Mouse (Mus musculus): ENCODE measurements at regions not wholly inside any gene's neighbourhood (a gene's known extent, or its start where the extent isn't known, plus 50 kb on each side); places are given as distances from the start of the nearest gene placed in this dataset.
"Not testable (repeated sequence)": the region's sequence is repeated elsewhere in the genome, so short reads cannot be mapped to it uniquely, and the experiment has no call there.

DNA sequence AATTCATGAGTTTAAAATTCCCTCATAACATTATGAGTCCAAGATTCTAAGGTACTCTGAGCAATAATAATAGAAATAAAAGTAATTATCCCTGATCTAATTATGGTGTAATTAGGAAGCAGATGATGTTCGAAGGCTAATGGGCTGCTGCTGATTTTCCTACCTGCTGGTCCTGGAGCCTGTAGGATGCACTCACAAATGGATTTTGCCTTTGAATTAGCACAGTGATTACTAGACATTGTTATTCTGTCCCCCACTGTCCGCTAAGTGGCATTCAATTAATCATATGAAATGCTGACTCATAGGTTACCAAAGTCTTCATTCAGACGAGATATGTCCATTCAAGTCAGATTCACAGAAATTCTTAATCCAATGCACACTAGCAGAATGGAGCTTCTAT, 246.0 kb upstream of the Klf6 start:
- DNase-seq = no peak

DNA sequence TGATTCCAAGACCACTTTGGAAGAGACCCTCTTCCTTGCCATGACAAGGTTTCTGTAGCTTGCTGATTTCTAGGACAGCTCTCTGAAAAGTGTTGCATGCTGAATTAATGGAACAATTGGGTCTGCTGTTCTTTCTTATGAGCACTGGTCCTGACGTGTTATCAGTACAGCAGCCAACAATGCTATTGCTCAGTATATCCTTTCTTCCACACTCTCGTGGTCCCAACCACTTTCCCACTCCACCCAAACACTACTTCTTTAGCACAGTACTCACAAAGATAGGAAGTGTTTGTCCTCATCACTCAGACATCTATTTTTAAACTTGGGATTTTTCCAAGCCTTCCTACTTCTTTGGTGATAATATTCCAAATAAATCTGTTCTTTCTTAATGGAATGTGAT, 233.2 kb upstream of the Klf6 start:
- DNase-seq = no peak

DNA sequence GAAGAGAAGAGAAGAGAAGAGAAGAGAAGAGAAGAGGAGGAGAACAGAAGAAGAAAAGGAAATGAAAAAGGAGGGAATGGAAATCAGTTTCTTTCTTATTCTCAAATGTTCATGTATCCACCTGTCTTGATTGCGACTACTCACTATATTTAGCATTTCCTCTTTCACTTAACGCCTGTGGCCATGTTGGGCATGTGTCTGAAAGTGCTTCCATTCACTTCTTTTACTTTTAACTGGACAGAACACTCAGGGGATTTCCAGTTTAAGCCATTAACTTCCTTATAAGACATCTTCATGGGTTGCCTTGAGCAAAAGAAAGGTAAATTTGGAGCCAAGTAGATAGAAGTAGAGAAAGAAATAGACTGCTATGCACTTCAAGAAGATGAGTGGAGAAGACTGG, 226.3 kb upstream of the Klf6 start:
- no peak for DNase-seq

- DNase-seq = no peak
Measured at GRCm38 (mm10) chr13:5641743-5642510, 219.4 kb upstream of the Klf6 start.

DNA sequence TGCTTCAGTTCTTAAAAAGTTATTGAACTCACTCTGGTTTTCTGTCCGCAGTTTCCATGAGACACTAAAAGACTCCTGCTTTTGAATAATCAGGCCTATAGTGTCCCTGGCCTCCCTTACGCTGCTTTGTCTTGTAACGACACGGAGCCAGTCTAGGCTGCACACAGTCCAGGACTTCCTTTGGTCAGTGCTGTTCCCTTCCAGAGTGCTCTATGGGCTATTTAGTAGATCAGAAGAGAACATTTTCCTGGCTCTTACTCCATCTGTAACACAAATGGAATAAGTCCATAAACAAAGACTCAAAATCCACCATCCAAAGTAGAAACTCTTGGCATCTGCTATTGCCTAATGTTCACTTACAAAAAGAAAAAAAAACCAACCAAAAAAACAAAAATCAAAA, 213.0 kb upstream of the Klf6 start:
- DNase-seq = no peak

DNA sequence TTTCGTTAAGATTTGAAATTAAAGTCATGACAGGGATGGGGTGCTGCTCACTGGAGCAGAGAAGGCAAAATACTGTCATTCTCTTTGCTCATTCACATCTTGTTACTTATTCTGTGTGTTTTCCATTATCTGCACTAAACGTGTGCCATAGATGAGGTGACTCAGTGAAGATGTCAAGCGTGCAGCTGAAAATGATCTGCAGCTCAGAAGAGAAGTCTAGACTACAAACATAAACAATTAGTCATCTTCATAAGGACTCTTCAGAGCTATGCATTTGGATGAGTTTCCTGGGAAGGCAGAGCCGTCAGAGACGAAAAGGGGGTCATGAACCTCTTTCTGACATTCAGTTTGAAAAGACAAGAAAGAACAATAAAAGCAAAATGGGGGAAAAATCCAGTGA, 203.7 kb upstream of the Klf6 start:
- no peak for DNase-seq

GRCm38 (mm10) chr13:5666235-5667007, 194.9 kb upstream of the Klf6 start:
- DNase-seq = no peak

DNA sequence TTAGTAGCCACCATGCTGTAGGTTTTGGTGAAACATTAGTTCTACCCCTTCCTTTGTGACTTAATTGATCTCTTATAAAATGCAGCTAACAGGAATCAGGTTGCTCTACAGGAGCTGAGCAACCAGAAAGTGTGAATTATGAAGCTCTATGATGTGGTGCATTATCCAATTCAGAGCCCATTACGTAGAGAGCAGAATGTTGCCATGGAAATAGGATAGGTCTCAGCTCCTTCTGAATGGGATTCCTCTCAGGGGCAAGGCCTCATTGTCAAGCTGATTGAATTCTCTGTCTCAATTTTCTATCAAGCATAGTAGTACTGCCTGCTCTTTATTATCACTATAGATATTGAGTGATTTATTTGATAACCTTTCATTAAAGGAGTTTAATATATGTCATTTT, 185.6 kb upstream of the Klf6 start:
- DNase-seq = no peak

DNA sequence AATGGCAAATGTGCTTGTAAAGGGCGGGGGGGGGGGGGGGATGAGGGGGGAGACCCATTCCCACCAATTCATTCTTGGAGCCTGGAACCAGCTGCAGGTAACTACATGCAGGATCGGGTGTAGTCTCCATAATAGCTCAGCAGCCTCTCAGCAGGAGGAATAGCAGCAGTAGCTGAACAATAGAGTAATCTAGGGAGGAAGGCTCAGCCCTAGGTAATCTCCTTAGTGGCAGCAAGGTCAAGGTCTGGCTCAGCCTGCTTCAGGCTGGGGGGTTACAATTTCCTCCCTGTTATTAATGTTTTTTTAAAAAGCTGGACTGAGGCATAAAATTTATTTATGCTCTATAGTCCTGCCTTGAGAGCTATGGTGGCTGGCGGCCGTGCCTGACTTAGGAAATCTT, 171.2 kb upstream of the Klf6 start:
- no peak for DNase-seq

DNA sequence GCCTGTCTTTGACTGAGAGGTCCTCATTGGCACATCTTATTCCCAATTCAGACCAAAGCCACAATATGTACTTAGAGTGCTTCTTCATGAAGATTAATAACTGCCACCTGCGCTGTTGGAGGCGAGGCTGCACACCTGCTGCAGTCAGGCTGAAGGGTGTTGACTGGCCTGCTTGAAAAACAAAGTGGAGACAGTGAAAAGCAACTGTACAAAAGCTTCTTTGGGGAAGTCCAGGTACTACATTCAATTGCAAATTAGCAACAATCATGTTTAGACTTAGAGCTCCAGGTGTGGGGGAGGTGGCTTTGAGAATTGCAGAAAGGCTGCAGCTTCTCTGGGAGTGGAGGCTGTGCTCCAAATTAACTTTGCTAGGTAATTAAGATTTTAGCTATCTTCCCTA, 170.6 kb upstream of the Klf6 start:
- DNase-seq = not testable (repeated sequence)

- no peak for DNase-seq
Measured at GRCm38 (mm10) chr13:5694626-5695025, 166.7 kb upstream of the Klf6 start.

DNA sequence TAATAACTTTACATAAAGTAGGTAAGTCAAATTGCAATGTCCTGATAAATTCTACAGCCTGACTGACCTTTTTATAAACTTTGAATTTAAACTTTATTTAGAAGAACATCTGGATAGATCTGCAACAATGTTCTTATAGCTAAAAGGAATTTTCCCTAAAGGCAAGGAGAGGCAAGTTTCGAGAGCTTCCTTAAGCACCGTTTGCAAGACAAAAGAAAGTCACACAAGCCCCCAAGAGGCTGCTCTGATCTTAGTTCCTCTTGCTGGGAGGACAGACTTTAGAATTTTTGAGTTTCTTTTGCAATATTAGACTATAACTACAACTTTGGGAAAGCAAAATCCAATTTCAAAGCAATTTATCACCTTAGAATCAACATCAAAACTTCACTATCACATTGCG, 165.7 kb upstream of the Klf6 start:
- not testable (repeated sequence) for DNase-seq

DNA sequence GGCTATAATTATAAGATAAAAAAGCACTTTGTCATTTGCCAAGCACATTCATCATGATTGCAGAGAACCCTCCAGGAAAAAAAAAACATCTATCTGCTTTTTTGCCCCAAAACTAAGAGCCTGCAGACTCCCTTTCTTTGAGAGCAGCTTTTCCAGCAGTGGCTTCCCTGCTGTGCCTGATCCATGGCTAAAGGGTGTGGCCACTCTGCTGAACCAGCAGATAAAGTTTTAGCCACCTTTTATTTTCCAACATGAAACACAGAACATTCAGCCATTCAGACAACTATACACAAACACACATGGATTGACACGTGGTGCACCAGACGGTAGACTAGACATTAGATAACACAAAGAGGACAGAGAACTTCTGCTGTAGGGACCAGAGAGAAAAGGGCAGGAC, 164.9 kb upstream of the Klf6 start:
- no peak for DNase-seq

DNA sequence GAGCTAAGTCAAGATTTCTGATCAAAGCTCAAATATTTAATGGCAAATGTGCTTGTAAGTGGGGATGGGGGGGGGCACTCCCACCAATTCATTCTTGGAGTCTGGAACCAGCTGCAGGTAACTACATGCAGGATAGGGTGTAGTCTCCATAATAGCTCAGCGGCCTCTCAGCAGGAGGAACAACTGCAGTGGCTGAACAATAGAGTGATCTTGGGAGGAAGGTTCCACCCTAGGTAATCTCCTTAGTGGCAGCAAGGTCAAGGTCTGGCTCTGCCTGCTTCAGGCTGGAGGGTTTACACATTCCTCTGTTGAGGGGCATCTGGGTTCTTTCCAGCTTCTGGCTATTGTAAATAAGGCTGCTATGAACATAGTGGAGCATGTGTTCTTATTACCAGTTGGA, 164.0 kb upstream of the Klf6 start:
- DNase-seq = not testable (repeated sequence)

DNA sequence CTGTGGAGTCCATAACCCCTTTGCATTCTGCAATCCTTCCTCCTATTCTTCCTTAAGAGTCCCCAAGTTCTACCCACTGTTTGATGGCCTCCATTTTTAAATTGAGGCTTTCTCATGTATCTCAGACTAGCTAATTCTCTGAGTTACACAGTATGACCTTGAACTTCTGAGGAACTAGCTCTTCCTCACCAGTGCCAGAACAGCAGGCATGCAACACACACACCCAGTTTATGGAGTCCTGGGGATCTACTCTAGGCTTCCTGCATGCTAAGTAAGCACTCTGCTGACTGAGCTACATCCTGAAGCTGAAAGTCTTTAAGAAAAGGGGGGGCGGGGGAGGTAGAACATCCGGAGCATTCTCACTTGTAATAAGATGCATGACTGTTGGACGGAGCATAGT, 159.2 kb upstream of the Klf6 start:
- no peak for DNase-seq

- no peak for DNase-seq
Measured at GRCm38 (mm10) chr13:5704991-5705390, 156.3 kb upstream of the Klf6 start.

DNA sequence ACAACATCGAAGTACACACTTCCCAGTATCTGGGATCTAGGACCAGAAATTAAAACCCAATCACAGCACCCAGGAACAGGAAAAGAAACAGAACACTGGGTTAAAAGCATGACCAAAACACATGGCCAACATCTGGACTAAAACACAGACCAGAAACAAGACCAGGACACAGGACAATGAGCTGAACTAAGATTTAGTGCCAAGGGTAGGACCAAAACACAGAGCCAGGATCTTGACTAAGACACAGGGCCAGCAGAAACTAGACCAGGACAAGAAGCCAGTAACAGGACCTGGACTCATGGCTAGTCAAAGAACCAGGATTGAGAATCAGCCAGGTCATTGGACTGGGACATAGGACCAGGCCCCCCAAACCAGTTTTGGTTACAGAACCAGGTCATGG, 149.6 kb upstream of the Klf6 start:
- no peak for DNase-seq

GRCm38 (mm10) chr13:5713195-5713863, 148.0 kb upstream of the Klf6 start:
- no peak for DNase-seq

- no peak for DNase-seq
Measured at GRCm38 (mm10) chr13:5714191-5714591, 147.1 kb upstream of the Klf6 start.

- DNase-seq = no peak
Measured at GRCm38 (mm10) chr13:5714793-5715192, 146.5 kb upstream of the Klf6 start.

DNA sequence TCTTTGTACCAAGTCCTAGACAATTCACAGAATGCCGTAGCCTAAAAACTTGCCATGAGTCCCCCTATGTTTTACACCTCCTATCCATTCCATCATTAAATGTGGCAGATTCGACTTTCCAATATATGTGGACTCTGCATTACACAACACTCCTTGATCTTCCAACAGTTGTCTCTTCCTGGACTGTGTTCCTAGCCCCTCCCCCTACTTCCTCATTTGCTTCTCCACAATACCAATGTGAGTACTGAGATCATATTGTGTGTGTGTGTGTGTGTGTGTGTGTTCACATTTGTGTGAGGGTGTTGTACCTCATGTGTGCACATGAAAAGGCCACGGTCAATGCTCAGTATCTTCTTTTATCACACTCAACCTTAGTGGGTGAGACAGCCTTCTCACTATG, 144.5 kb upstream of the Klf6 start:
- no peak for DNase-seq

GRCm38 (mm10) chr13:5723319-5723718, 138.0 kb upstream of the Klf6 start:
- no peak for DNase-seq

- DNase-seq = no peak
Measured at GRCm38 (mm10) chr13:5724364-5724763, 136.9 kb upstream of the Klf6 start.

GRCm38 (mm10) chr13:5725984-5726383, 135.3 kb upstream of the Klf6 start:
- DNase-seq = no peak
